Mouse (Mus musculus): Measurements from ENCODE around the gene Zfp637.
"Not testable (repeated sequence)": the region's sequence is repeated elsewhere in the genome, so short reads cannot be mapped to it uniquely, and the experiment has no call there.

DNA sequence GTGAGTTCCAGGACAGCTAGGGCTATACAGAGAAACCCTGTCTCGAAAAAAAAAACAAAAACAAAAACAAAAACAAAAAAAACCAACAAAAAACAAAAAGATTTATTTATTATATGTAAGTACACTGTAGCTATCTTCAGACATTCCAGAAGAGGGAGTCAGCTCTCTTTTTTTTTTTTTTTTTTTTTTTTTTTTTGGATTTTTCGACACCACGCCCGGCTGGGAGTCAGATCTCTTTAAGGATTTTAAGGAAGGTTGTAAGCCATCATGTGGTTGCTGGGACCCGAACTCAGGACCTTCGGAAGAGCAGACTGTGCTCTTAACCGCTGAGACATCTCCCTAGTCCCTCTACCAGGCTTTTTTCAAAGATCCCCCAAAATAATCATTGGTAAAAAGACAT, 32.5 kb downstream of the Zfp637 start:
- not testable (repeated sequence) for TF ChIP-seq CTCF (IDR thresholded peaks at IDR 0.05; ENCODE audit: borderline replicate concordance, insufficient read depth, low read length); POLR2A (IDR thresholded peaks at IDR 0.05; ENCODE audit: low read depth, low read length)

All from embryonic fibroblast, embryonic 13.5 days (primary cell).